Mouse (Mus musculus): ENCODE data around the gene Itsn1. TPM values are rescaled to one million over a fixed set of nuclear protein-coding genes. Genes with fewer than 3 reads are reported as not detected.

Gene Itsn1
- total RNA-seq, 1 experiment from 2014 or later: 16.6 TPM

GRCm38 (mm10) chr16:91802461-91803062 lies 73.5 kb downstream of the Itsn1 start:
- ATAC-seq (replicated peaks; ENCODE audit: low read depth, poor library complexity, severe bottlenecking): no peak

GRCm38 (mm10) chr16:91804418-91804817 lies 75.3 kb downstream of the Itsn1 start:
- ATAC-seq (replicated peaks; ENCODE audit: low read depth, poor library complexity, severe bottlenecking): peak; percentile 84

- ATAC-seq (replicated peaks; ENCODE audit: low read depth, poor library complexity, severe bottlenecking): 0 out of 2 replicates have a peak, but pooled peaks have one; percentile 4
Observed at GRCm38 (mm10) chr16:91804831-91805230, 75.8 kb downstream of the Itsn1 start.

- no peak for ATAC-seq (replicated peaks; ENCODE audit: low read depth, poor library complexity, severe bottlenecking)
Observed at GRCm38 (mm10) chr16:91810235-91810634, 81.2 kb downstream of the Itsn1 start.

GRCm38 (mm10) chr16:91811339-91811738 lies 82.3 kb downstream of the Itsn1 start:
- no peak for ATAC-seq (replicated peaks; ENCODE audit: low read depth, poor library complexity, severe bottlenecking)

GRCm38 (mm10) chr16:91811876-91812275 lies 82.8 kb downstream of the Itsn1 start:
- no peak for ATAC-seq (replicated peaks; ENCODE audit: low read depth, poor library complexity, severe bottlenecking)

GRCm38 (mm10) chr16:91813543-91813942 lies 84.5 kb downstream of the Itsn1 start:
- ATAC-seq (replicated peaks; ENCODE audit: low read depth, poor library complexity, severe bottlenecking): no peak

- ATAC-seq (replicated peaks; ENCODE audit: low read depth, poor library complexity, severe bottlenecking): no peak
Observed at GRCm38 (mm10) chr16:91815067-91815466, 86.0 kb downstream of the Itsn1 start.

- ATAC-seq (replicated peaks; ENCODE audit: low read depth, poor library complexity, severe bottlenecking): peak; percentile 67
Observed at GRCm38 (mm10) chr16:91820299-91820698, 91.2 kb downstream of the Itsn1 start.

GRCm38 (mm10) chr16:91822325-91822724 lies 93.2 kb downstream of the Itsn1 start:
- no peak for ATAC-seq (replicated peaks; ENCODE audit: low read depth, poor library complexity, severe bottlenecking)

- no peak for ATAC-seq (replicated peaks; ENCODE audit: low read depth, poor library complexity, severe bottlenecking)
Observed at GRCm38 (mm10) chr16:91822759-91823158, 93.7 kb downstream of the Itsn1 start.

GRCm38 (mm10) chr16:91825774-91826325 lies 96.8 kb downstream of the Itsn1 start:
- peak; percentile 99 for ATAC-seq (replicated peaks; ENCODE audit: low read depth, poor library complexity, severe bottlenecking)

- ATAC-seq (replicated peaks; ENCODE audit: low read depth, poor library complexity, severe bottlenecking): no peak
Observed at GRCm38 (mm10) chr16:91826893-91827292, 97.8 kb downstream of the Itsn1 start.

- no peak for ATAC-seq (replicated peaks; ENCODE audit: low read depth, poor library complexity, severe bottlenecking)
Observed at GRCm38 (mm10) chr16:91827456-91827855, 98.4 kb downstream of the Itsn1 start.

GRCm38 (mm10) chr16:91828160-91828559 lies 99.1 kb downstream of the Itsn1 start:
- no peak for ATAC-seq (replicated peaks; ENCODE audit: low read depth, poor library complexity, severe bottlenecking)

GRCm38 (mm10) chr16:91828603-91829002 lies 99.5 kb downstream of the Itsn1 start:
- ATAC-seq (replicated peaks; ENCODE audit: low read depth, poor library complexity, severe bottlenecking): no peak

- ATAC-seq (replicated peaks; ENCODE audit: low read depth, poor library complexity, severe bottlenecking): no peak
Observed at GRCm38 (mm10) chr16:91829121-91829520, 100.0 kb downstream of the Itsn1 start.

GRCm38 (mm10) chr16:91830260-91830659 lies 101.2 kb downstream of the Itsn1 start:
- no peak for ATAC-seq (replicated peaks; ENCODE audit: low read depth, poor library complexity, severe bottlenecking)

- ATAC-seq (replicated peaks; ENCODE audit: low read depth, poor library complexity, severe bottlenecking): no peak
Observed at GRCm38 (mm10) chr16:91833121-91833520, 104.0 kb downstream of the Itsn1 start.

GRCm38 (mm10) chr16:91833558-91833957 lies 104.5 kb downstream of the Itsn1 start:
- no peak for ATAC-seq (replicated peaks; ENCODE audit: low read depth, poor library complexity, severe bottlenecking)

- no peak for ATAC-seq (replicated peaks; ENCODE audit: low read depth, poor library complexity, severe bottlenecking)
Observed at GRCm38 (mm10) chr16:91833981-91834380, 104.9 kb downstream of the Itsn1 start.

GRCm38 (mm10) chr16:91835790-91836189 lies 106.7 kb downstream of the Itsn1 start:
- no peak for ATAC-seq (replicated peaks; ENCODE audit: low read depth, poor library complexity, severe bottlenecking)

All from common myeloid progenitor, adult 5-6 weeks (primary cell).